Mouse (Mus musculus) neural tube, embryonic 12.5 days (tissue): Measurements from ENCODE around the gene Fgfbp3. TPM values are rescaled to one million over a fixed set of nuclear protein-coding genes. Genes with fewer than 3 reads are reported as not detected.
"Not testable (repeated sequence)": the region's sequence is repeated elsewhere in the genome, so short reads cannot be mapped to it uniquely, and the experiment has no call there.

Experiments used
- ATAC-seq: fragments of 200-750 bp; cut with Nextera tagmentation; 2 replicates; pipeline ENCODE4 v1.8.0; 2017; ENCODE audit warnings: low read depth, mild to moderate bottlenecking, moderate TSS enrichment, moderate library complexity; ENCODE audit not compliant: low FRiP score
- H3K27ac ChIP-seq: fragments of 300-500 bp; sonication (generic); 2 replicates; pipeline ENCODE4 v1.5.1; 2016
- H3K27me3 ChIP-seq: fragments of 300-500 bp; sonication (generic); replicated peaks from 2 replicates; pipeline ENCODE4 v1.6.1; 2016; ENCODE audit warnings: mild to moderate bottlenecking
- H3K36me3 ChIP-seq: fragments of 300-500 bp; sonication (generic); 2 replicates; pipeline ENCODE4 v1.6.1; 2016; ENCODE audit warnings: mild to moderate bottlenecking
- H3K4me1 ChIP-seq: fragments of 300-500 bp; sonication (generic); 2 replicates; pipeline ENCODE4 v1.6.1; 2016
- H3K4me2 ChIP-seq: fragments of 300-500 bp; sonication (generic); replicated peaks from 2 replicates; pipeline ENCODE4 v1.6.1; 2016; ENCODE audit warnings: mild to moderate bottlenecking
- H3K4me3 ChIP-seq: fragments of 300-500 bp; sonication (generic); 2 replicates; pipeline ENCODE4 v1.5.1; 2016
- H3K9ac ChIP-seq: fragments of 300-500 bp; sonication (generic); 2 replicates; pipeline ENCODE4 v1.6.1; 2016; ENCODE audit warnings: mild to moderate bottlenecking
- H3K9me3 ChIP-seq: fragments of 300-500 bp; sonication (generic); 2 replicates; pipeline ENCODE4 v1.6.1; 2016; ENCODE audit warnings: mild to moderate bottlenecking
- WGBS: fragments of 180-500 bp; shearing (Covaris S2); methylation state at CpG from one replicate; pipeline ENCODE4 v1.1.7; 2016; 5-methylcytosine and 5-hydroxymethylcytosine counted together
- polyA plus RNA-seq: library from polyadenylated mRNA; unstranded; fragments of >200 nt; fragmentation: Nextera tagmentation; extraction: Ambion mirVana; gene quantifications from 2 replicates; pipeline ENCODE4 v1.2.1, GENCODE M21; 2016

Gene Fgfbp3
- 99.2 and 108 TPM in 2 replicates for polyA plus RNA-seq

DNA sequence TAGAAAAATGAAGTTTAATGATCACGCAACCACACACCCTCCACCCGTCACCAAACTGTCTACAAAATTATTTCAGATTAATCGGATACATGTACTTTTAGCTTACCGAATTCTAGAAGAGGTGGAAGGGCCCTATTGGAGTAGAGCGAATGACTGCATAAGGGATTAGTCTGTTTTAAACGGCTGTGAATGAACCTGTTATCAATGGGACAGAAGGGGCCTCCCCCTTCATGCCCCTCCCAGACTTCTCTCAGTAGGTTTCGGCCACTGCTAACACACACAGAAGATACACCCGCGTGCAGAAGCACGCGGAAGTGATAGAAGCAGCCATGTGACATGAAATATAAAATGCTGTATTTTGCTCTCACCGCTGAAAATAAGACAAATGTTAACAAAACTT is at the start of gene Fgfbp3:
TSS of gene Fgfbp3 (minus strand) at position 150 of the 400 bp plus-strand sequence.
- Histone ChIP-seq H3K9me3 (no peaks in the 10 kb centered on the region), H3K4me1 (peaks cover 2% of the 10 kb centered on the region; the same call in 1 of the 2 replicates), H3K27ac (peak within 1 kb of the TSS; percentile 79), H3K4me3 (peak within 1 kb of the TSS; percentile 85), H3K4me2 (peak within 1 kb of the TSS; percentile 67), H3K36me3 (no peaks in the 10 kb centered on the region), H3K27me3 (no peaks in the 10 kb centered on the region), H3K9ac (peak within 1 kb of the TSS; percentile 92)
- WGBS = 5% methylated on average over 12 of the region's 12 CpGs
- ATAC-seq = peak; percentile 69

DNA sequence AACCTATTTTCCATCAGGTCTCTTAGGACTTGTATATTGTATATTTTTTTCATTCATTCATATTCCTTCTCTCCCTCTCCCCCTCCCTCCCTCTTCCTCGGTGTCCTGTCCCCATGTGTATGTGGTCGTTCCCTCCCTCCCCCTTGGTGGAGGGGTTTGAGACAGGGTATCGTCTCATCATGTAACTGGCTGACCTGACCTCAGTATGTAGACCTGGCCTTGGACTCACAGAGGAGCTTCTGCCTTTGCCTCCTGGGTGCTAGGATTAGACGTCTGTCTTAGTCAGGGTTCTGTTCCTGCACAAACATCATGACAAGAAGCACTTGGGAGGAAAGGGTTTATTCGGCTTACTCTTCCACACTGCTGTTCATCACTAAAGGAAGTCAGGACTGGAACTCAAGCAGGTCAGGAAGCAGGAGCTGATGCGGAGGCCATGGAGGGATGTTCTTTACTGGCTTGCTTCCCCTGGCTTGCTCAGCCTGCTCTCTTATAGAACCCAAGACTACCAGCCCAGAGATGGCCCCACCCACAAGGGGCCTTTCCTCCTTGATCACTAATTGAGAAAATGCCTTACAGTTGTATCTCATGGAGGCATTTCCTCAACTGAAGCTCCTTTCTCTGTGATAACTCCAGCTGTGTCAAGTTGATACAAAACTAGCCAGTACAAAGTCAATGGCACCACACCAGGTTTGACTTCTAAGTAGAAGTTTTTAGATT is 43.3 kb upstream of the Fgfbp3 start:
- H3K9me3 ChIP-seq, H3K27ac ChIP-seq, H3K4me2 ChIP-seq, H3K27me3 ChIP-seq, H3K4me1 ChIP-seq, ATAC-seq, H3K9ac ChIP-seq, H3K4me3 ChIP-seq: not testable (repeated sequence)
- WGBS = 88% methylated on average over 6 of the region's 6 CpGs
- H3K36me3 ChIP-seq = peaks cover 39% of the 10 kb centered on the region

DNA sequence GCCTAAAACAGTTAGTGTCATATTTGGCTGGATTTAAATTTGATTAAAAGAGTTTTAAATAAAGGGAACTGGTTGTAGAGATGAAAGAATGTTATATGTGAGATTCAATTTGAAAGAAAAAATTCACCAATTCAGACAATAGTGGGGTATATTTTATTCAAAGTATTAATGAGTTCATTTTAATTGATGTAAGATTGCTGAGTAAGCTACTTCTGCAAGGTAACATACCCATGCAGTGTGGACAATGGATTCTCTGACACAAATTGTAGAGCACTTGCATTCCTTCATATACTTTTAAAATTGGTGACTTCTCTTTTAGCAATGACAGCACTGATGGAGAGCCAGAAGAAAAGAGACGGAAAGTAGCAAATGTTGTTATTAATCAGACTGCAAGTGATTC is 41.9 kb upstream of the Fgfbp3 start:
- Histone ChIP-seq H3K9ac (no peak overlapping the region), H3K27ac (no peak overlapping the region), H3K9me3 (no peaks in the 10 kb centered on the region), H3K4me1 (no peaks in the 10 kb centered on the region), H3K4me2 (no peak overlapping the region), H3K36me3 (peaks cover 34% of the 10 kb centered on the region), H3K27me3 (no peaks in the 10 kb centered on the region), H3K4me3 (no peak overlapping the region)
- no peak for ATAC-seq
- 93% methylated on average over 1 of the region's 1 CpGs for WGBS

DNA sequence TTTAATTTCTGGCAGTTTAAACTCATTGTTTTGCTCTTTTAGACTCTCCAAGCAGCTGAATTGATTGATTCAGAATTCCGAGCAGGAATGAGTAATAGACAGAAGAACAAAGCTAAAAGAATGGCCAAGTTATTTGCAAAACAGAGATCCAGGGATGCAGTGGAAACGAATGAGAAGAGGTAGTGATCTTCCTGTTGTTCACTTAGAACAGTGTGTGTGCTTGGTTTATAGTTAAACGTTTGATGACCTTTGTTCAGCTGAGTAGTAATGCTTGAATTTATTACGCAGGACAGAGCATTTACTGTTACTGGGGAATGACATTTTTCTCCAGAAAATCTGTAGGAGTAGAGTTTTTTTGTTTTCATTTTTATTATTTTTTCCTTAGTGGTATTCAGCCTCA is 38.9 kb upstream of the Fgfbp3 start:
- Histone ChIP-seq H3K27ac (no peak overlapping the region), H3K4me1 (no peaks in the 10 kb centered on the region), H3K4me3 (no peak overlapping the region), H3K9me3 (no peaks in the 10 kb centered on the region), H3K9ac (no peak overlapping the region), H3K27me3 (no peaks in the 10 kb centered on the region), H3K4me2 (no peak overlapping the region), H3K36me3 (peaks cover 17% of the 10 kb centered on the region; the same call in 1 of the 2 replicates)
- 80% methylated on average over 4 of the region's 4 CpGs for WGBS
- no peak for ATAC-seq

GRCm38 (mm10) chr19:36953637-36954206 is 34.3 kb upstream of the Fgfbp3 start:
- H3K27me3 ChIP-seq = no peaks in the 10 kb centered on the region
- no peak overlapping the region for H3K9ac ChIP-seq
- no peaks in the 10 kb centered on the region for H3K4me1 ChIP-seq
- no peak for ATAC-seq
- no peak overlapping the region for H3K4me2 ChIP-seq
- WGBS = 85% methylated on average over 4 of the region's 4 CpGs
- H3K36me3 ChIP-seq = peaks cover 11% of the 10 kb centered on the region; the same call in 1 of the 2 replicates
- no peak overlapping the region for H3K4me3 ChIP-seq
- H3K27ac ChIP-seq = no peak overlapping the region
- H3K9me3 ChIP-seq = no peaks in the 10 kb centered on the region

DNA sequence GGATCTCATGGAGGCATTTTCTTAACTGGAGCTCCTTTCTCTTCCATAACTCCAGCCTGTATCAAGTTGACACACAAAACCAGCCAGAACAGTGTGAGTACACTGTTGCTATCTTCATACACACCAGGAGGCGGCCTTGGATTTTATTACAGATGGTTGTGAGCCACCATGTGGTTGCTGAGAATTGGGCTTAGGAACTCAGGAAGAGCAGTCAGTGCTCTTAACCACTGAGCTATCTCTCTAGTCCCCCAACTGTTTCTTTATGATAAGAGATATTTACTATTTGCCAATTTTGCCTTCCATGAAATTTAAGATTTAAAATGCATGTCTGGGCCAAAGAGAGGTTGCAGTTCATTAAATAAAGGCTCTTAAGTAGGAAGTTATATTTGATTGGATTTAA is 20.6 kb upstream of the Fgfbp3 start:
- H3K4me1 ChIP-seq = no peaks in the 10 kb centered on the region
- no peaks in the 10 kb centered on the region for H3K27me3 ChIP-seq
- H3K9me3 ChIP-seq = no peaks in the 10 kb centered on the region
- no peak overlapping the region for H3K9ac ChIP-seq
- no peak overlapping the region for H3K4me3 ChIP-seq
- H3K27ac ChIP-seq = no peak overlapping the region
- ATAC-seq = no peak
- WGBS = 94% methylated on average over 1 of the region's 1 CpGs
- H3K36me3 ChIP-seq = no peaks in the 10 kb centered on the region
- no peak overlapping the region for H3K4me2 ChIP-seq

GRCm38 (mm10) chr19:36938008-36938407 is 18.6 kb upstream of the Fgfbp3 start:
- H3K9ac ChIP-seq = no peak overlapping the region
- ATAC-seq = no peak
- H3K27ac ChIP-seq = no peak overlapping the region
- H3K9me3 ChIP-seq = no peaks in the 10 kb centered on the region
- no peaks in the 10 kb centered on the region for H3K4me1 ChIP-seq
- no peaks in the 10 kb centered on the region for H3K27me3 ChIP-seq
- H3K4me2 ChIP-seq = no peak overlapping the region
- H3K4me3 ChIP-seq = no peak overlapping the region
- H3K36me3 ChIP-seq = no peaks in the 10 kb centered on the region

DNA sequence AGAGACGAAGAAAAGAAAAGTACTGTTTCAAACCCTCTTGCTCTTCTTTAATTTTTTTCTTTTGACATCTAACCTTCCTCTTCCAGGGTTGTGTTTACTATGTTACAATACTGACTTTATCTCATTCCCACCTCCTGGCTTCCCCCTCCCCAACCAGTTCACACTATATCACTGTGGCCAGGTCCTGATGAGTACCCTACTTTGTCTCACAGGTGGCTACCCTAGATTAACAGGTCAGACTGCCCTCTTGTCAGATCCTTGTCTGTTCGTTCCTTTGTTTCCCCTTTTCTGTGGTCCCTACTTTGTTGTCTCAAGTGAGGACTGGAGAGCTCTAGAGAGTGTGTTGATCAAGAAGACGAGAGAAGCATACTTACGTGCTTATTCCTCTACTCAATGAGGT is 16.9 kb upstream of the Fgfbp3 start:
- H3K9ac ChIP-seq = no peak overlapping the region
- H3K36me3 ChIP-seq = no peaks in the 10 kb centered on the region
- H3K9me3 ChIP-seq = no peaks in the 10 kb centered on the region
- no peak overlapping the region for H3K27ac ChIP-seq
- H3K4me1 ChIP-seq = no peaks in the 10 kb centered on the region
- H3K4me2 ChIP-seq = no peak overlapping the region
- 91% methylated on average over 4 of the region's 4 CpGs for WGBS
- no peak overlapping the region for H3K4me3 ChIP-seq
- H3K27me3 ChIP-seq = no peaks in the 10 kb centered on the region
- ATAC-seq = no peak

DNA sequence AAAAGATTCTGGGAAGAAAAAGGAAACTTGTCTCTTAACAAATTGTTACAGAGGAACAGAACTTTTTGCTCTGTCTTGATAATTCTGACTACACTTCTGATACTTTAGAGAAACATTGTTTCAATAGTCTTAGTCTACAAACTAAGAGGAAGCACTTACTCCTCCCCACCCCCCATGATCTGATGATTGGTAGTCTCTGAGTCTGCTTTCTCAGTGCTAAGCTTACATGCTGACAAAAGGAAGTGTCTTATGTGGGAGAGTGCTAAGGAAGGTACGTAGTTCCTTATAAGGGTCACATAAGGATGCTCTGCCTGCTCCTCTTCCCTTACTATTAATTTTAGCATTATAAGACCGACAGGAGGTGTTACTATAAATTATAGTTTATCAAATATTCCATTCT is 13.2 kb upstream of the Fgfbp3 start:
- H3K36me3 ChIP-seq = no peaks in the 10 kb centered on the region
- H3K9me3 ChIP-seq = no peaks in the 10 kb centered on the region
- H3K4me3 ChIP-seq = no peak overlapping the region
- WGBS = 91% methylated on average over 2 of the region's 2 CpGs
- no peaks in the 10 kb centered on the region for H3K4me1 ChIP-seq
- H3K27ac ChIP-seq = no peak overlapping the region
- no peaks in the 10 kb centered on the region for H3K27me3 ChIP-seq
- H3K9ac ChIP-seq = no peak overlapping the region
- no peak for ATAC-seq
- H3K4me2 ChIP-seq = no peak overlapping the region

- H3K4me3 ChIP-seq = no peak overlapping the region
- no peaks in the 10 kb centered on the region for H3K36me3 ChIP-seq
- ATAC-seq = no peak
- peaks cover 2% of the 10 kb centered on the region for H3K4me1 ChIP-seq
- no peak overlapping the region for H3K27ac ChIP-seq
- no peaks in the 10 kb centered on the region for H3K9me3 ChIP-seq
- H3K9ac ChIP-seq = no peak overlapping the region
- H3K4me2 ChIP-seq = no peak overlapping the region
- no peaks in the 10 kb centered on the region for H3K27me3 ChIP-seq
Measured at GRCm38 (mm10) chr19:36932097-36932496, 12.7 kb upstream of the Fgfbp3 start.

- ATAC-seq = no peak
- Histone ChIP-seq H3K9ac (no peak overlapping the region), H3K27me3 (no peaks in the 10 kb centered on the region), H3K27ac (no peak overlapping the region), H3K9me3 (no peaks in the 10 kb centered on the region), H3K4me3 (no peak overlapping the region), H3K4me2 (no peak overlapping the region), H3K4me1 (peaks cover 9% of the 10 kb centered on the region), H3K36me3 (no peaks in the 10 kb centered on the region)
Measured at GRCm38 (mm10) chr19:36929816-36930215, 10.4 kb upstream of the Fgfbp3 start.

GRCm38 (mm10) chr19:36927800-36928361 is 8.5 kb upstream of the Fgfbp3 start:
- WGBS = 89% methylated on average over 6 of the region's 6 CpGs
- Histone ChIP-seq H3K9ac (no peak overlapping the region), H3K9me3 (no peaks in the 10 kb centered on the region), H3K27me3 (no peaks in the 10 kb centered on the region), H3K4me1 (peaks cover 9% of the 10 kb centered on the region), H3K4me3 (no peak overlapping the region), H3K4me2 (peak overlapping the region; percentile 70), H3K27ac (no peak overlapping the region), H3K36me3 (no peaks in the 10 kb centered on the region)
- ATAC-seq = no peak
